Mouse (Mus musculus) lung, adult 18-20 months (tissue): ENCODE results near the gene Mtfr2.

Source experiments
- DNase-seq, 2 experiments: peaks; one replicate each; pipeline ENCODE4 v3.0.0; 2022; ENCODE audit warnings: mixed read lengths in 2 of 2

The Mtfr2 gene

GRCm38 (mm10) chr10:20347285-20348214, at the start of gene Mtfr2:
TSS of gene Mtfr2 (plus strand) at chr10:20347770.
- peak; percentile 90 to 92 for DNase-seq

GRCm38 (mm10) chr10:20298152-20298920, 49.2 kb upstream of the Mtfr2 start:
- DNase-seq = no peak

DNA sequence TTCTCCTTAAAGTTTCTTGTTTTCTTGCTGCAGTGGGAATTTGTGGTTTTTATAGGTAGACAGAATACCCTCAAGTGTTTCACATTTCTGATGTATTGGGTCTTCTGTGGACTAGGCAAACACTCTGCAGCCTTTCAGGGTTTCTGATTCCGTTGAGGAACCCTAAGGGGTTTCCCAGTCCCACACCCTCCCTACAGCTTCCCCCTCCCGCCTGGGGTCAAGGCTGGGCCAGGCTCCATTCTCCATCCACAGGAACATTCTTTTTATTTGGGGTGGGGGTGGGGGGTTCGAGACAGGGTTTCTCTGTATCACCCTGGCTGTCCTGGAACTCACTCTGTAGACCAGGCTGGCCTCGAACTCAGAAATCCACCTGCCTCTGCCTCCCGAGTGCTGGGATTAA, 48.5 kb upstream of the Mtfr2 start:
- no peak for DNase-seq

GRCm38 (mm10) chr10:20310969-20311769, 36.4 kb upstream of the Mtfr2 start:
- DNase-seq = peak in 1 of 2 experiments; percentile 23

DNA sequence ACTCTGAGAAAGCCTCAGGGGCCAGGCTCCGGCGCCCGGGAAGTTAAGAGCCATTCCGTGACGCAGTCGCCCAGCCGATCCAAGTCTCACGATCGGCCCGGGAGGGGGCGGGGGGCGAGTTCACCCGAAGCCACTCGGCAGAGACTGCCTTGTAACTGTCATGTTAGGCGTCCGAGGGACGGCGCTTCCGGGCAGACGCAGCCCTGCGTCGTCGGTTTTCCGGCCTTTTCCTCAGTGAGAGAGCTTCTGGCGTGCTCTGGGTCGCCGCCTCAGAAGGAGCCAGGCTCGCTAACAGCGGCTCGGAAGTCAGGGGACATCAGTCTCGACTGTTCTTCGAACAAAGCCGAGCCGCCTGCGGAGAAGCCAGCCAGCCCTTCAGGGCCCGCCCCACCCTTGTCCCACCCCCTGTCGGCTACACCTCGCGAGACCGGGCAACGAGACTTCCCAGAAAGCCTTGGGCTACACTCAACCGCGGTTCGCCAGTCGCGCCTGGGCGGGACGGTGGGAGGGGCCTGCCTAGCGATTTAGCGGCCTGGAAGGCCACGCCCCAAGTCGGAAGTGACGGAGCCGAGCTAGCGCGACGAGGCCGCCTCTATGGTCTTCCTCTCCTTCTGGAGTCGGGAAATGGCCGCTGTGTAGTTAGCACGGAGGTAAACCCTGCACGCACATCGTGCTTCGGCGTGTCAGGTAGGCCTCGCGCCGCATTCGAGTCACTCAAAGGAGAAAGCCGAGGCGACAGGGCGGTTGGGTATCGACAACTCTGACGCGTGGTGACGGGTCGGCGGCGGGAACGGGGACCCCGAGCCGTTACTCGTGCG, 35.4 kb upstream of the Mtfr2 start, which contains the start of gene Bclaf1:
Gene Bclaf1 (plus strand): TSS at position 552 of the 818 bp plus-strand sequence.
- peak; percentile 100 for DNase-seq

DNA sequence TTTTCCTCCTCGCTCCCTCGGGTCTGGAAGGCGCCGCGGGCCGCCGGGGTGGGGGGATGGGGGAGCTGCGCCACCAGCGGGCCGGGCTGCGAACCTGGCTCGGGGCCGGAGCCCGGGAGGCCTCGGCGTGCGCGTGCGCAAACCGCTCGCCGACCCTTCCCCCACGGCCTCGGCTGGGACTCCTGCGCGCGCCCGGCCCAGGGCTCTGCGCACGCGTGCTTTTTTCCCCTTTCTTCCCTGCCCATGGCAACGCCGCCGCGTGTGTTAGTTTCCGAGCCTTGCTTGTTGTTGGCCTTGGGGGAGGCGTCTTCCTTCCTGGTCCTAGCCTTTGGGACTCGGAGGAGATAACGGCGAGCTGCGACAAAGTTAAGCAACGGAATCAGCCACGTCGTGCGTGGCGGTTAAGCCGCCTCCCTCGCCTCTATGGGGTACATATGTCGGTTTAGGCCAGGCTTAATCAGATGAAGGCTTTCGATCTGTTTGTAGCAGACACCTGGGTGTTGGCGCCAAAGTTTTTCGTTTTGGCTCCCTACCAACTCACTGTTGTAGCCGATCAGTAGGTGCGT, 34.8 kb upstream of the Mtfr2 start:
- DNase-seq = peak; percentile 89 to 94

DNA sequence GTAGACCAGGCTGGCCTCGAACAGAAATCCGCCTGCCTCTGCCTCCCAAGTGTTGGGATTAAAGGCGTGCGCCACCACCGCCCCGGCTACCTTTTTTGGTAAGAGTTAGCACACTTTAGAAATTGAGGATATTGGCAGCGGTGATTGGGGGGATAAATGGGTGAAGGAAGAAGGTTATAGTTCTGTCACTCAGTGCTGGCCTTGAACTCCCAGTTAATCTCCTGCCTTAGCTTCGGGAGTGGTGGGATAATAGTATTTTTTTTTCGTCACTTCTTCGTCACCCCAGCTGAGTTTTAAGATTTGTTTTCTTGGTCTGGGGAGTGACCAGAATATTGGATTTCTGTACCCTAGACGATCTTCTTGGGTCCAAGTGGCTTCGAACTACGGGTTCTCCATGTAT, 34.1 kb upstream of the Mtfr2 start:
- DNase-seq = no peak

DNA sequence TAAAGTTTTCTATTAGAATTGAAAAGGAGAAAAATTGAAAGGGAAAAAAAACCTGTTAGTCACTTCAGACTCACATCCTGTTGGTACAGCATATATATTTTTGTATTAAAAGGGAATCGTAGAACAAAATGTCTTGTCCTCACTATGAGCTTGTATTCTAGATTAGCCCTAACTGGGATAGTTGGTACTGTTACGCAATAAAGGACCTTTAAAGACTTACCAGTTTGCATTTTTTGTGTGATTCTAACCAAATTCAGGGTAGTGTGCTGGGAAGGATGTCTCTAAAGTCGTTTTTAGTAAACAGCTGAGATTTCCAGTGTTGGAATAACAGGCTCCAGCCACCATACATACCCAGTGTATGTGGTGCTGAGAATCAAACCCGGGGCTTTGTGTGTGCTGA, 33.6 kb upstream of the Mtfr2 start:
- no peak for DNase-seq

DNA sequence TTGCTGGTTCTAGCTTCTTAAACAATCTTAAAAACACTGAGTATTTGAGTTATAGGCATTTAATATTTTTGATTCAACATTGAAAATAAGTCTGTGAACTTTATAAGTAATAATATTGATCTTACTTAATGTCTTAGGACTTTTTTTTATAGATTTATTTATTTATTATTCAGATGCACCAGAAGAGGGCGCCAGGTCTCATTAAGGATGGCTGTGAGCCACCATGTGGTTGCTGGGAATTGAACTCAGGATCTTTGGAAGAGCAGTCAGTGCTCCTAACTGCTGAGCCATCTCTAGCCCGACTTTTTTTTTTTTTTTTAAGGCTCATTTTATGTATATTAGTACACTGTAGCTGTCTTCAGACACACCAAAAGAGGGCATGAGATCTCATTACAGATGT, 32.8 kb upstream of the Mtfr2 start:
- DNase-seq = peak in 1 of 2 experiments; percentile 19

DNA sequence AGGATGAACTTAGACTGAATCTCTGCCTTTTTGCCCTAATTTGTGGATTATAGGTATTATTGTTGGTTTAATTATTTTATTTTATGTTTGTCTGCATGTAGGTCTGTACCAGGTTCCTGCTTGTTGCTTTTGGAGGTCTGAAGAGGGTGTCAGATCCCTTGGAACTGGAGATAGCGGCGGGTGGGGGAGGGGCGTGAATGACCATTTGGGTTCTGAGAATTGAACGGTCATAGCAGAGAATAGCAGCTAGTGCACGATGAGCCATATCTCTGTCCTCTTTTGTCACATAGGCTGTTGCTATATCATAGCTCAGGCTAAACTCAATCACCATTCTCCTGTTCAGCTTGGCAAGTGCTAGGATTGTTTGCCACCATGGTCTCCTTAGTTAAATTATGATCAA, 30.1 kb upstream of the Mtfr2 start:
- DNase-seq = no peak

- DNase-seq = no peak
Observed at GRCm38 (mm10) chr10:20326226-20326625, 21.3 kb upstream of the Mtfr2 start.

DNA sequence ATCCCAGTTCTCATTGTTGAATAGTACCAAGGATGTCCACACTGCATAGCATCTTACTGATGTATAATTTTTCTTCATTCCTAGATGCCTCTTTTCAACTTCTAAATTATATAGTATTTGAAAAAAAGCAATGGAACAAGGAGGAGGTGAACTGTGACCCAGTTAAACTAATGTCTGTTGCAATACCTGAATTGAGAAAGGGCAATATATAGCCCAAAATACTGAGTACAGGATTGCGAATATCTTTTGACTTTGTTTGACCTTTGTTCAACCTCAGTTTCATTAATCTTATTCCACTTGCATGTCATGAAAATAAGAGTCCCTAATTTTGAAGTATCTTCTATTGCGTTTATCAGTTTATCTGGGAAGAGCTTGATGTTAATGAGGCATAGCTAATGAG, 16.3 kb upstream of the Mtfr2 start:
- no peak for DNase-seq

DNA sequence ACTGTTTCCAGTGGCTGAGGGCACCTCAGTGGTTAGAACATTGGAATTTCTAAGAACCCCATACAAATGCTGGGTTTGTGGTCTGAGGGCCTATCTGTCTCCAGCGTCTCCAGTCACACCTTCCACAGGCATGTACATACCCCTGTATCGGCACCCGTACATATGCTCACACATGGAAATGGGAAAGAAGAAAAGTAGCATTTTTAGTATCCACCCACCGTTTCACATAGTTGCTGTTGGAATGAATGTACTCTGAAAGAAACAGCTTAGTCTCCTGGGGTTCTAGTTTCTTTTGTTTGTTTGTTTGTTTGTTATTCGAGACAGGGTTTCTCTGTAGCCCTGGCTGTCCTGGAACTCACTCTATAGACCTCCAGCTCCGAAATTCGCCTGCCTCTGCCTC, 9.7 kb upstream of the Mtfr2 start:
- no peak for DNase-seq

- DNase-seq = peak in 1 of 2 experiments; percentile 34
Observed at GRCm38 (mm10) chr10:20345736-20346135, 1.8 kb upstream of the Mtfr2 start.

DNA sequence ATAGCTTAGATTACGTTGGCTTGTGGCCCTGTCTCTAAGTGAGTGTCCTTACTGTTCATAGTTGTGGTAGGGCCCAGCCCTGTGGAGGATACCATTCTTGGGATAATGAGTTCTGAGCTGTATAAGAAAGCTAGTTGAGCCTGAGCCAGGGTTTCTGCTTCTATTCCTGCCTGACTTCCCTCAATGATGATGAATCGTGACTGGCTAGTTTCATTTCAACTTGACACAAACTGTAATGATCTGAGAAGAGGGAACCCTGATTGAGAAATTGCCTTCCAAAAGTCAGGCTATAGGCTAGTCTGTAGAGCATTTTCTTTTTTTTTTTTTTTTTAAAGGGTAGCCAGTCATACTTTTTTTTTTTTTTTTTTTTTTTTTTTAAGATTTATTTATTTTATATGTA, 1.3 kb downstream of the Mtfr2 start:
- no peak for DNase-seq

DNA sequence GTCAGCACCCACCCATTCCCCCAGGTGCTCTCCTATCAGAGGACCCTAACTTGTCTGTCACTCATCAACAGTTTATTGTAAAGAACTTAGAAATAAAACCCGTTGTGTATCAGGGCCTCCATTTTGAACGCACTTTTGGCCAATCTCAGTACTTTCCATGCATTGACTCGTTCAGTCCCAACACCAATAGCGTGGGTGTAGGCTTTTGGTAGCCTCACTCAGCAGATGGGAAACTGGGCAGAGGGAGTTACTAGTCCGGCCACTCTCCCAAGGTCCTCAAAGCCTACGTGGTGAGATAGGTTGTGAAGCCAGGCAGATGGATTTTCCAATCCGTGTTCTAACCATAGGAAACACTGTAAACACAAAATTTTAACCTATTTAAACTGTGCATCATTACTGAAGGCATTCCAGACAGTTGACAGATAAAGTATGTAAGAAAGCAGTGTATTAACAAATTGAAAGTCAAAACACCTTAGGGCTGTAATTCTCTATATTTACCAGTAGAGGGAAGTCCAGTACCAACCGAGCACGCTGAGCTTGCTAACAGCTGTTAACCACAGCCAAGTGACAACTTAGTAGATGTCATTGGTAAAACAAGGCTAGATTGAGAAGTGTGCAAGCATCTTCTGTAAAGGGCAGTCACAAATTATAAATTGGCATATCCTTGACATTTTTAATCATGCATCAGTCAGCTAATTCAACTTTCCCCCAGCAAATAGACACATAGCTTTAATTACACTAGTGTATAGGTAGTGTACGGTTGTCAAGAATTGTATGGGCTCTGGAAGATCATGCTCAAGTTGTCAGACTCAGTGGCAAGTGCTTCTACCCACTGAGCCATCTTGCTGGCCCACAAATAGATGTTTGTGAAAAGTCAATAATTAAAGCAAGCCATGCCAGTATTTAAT, 14.2 kb downstream of the Mtfr2 start:
- DNase-seq = peak in 1 of 2 experiments; percentile 11

DNA sequence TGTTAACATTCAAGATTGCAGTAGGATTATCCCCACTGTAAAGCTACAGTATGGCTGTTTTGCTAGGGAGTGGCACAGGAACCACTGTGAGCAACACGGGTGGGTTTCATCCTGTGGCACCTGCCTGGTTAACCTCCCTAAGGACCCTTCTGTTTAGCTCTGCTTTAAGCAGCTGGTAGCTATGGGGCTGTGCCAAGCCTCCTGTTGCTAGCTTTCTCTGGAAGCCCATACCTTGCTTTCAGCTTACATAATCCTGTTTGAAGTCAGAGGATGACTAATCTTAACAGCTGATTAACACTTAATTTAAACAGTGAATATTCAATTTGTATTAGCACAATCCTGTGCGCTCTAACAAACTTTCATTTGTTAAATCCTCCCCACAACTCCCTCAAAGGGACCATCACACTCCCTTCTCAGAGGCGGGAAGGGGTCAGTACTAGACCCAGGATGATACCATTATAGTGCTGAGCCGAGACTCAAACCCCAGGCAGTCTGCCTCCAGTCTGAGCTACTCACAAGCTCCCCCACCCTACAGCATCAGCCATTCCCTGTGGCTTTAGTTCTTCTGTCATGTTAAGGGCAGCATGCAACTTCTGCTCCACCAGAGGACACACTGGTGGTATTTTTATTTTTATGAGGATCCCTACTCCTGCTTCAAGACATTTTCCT, 15.0 kb downstream of the Mtfr2 start:
- no peak for DNase-seq

DNA sequence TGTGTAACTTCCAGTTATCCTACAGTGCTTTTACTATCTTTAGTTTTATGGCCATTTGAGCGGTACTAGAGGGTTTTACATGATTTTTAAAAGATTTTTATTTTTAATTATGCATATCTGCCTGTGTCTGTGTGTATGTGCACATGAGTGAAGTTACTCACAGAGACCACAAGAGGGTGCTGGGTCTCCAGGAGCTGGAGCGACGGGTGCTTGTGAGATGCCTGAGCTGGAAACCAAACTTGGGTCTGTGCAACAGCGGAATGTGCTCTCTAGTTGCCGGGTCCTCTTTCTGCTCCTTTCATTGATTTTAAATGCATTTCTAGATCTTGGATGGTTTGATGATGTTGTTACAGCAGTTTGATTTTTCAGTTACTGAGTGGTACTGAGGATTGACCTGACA, 24.5 kb downstream of the Mtfr2 start:
- no peak for DNase-seq

DNA sequence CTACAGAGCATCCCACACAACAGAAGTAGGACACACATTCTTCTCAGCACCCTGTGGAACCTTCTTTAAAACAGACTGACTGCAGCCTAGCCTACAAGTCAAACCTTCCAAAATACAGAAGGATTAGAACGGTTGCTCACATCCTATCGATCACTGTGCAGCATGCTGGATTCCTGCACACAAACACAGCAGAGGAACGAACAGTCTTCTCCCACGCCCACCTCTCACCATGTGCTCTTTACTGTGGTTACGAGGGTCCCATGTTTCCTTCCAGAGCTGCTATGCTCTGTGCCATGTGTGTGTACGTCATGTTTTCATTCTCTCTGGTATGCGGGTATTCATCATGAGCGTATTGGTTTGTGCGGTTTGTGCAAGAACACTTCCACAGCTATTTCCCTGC, 30.1 kb downstream of the Mtfr2 start:
- DNase-seq = no peak
